Mouse (Mus musculus) adrenal gland, adult 10 weeks (tissue): Measurements from ENCODE around the gene Prr23a1. TPM values are rescaled to one million over a fixed set of nuclear protein-coding genes. Genes with fewer than 3 reads are reported as not detected.

Source experiments
- polyA plus RNA-seq: library from polyadenylated mRNA; stranded (reverse); fragments of 350-450 nt; fragmentation: Illumina TruSeq; extraction: RNeasy Lipid Tissue Mini Kit (QIAGEN cat#74804); gene quantifications from one replicate; pipeline ENCODE4 v1.2.3, GENCODE M21; 2014; ENCODE audit warnings: low read depth, low replicate concordance

Gene Prr23a1
- polyA plus RNA-seq, result not detected

GRCm38 (mm10) chr9:98842117-98842516 is at the start of gene Prr23a1:
Gene Prr23a1 (plus strand): TSS chr9:98842503.

GRCm38 (mm10) chr9:98856210-98856609 is 13.9 kb downstream of the Prr23a1 start, which contains the start of gene Prr23a2:
Gene Prr23a2 (plus strand): TSS chr9:98856494.

GRCm38 (mm10) chr9:98864571-98864970 is 22.3 kb downstream of the Prr23a1 start, which contains the start of gene Prr23a3:
Gene Prr23a3 (plus strand): TSS chr9:98864767.

Other genes with a start within 250 kb of the Prr23a1 start
- gene Mrps22, start 240.8 kb upstream of the Prr23a1 start, polyA plus RNA-seq, result 129 TPM
- not detected for gene Prr23a2, start 14.0 kb downstream of the Prr23a1 start, polyA plus RNA-seq
- gene Prr23a3, start 22.3 kb downstream of the Prr23a1 start, polyA plus RNA-seq, result not detected
- gene 7420426K07Rik, start 60.6 kb downstream of the Prr23a1 start, polyA plus RNA-seq, result not detected
- 0.41 TPM for gene Foxl2, start 112.8 kb downstream of the Prr23a1 start, polyA plus RNA-seq
- 24.0 TPM for gene Faim, start 143.9 kb downstream of the Prr23a1 start, polyA plus RNA-seq
- not detected for gene Gm1123, start 193.2 kb downstream of the Prr23a1 start, polyA plus RNA-seq